Mouse (Mus musculus) left cerebral cortex, adult 18-20 months (tissue): ENCODE measurements around the gene Gm11437. TPM values are rescaled to one million over a fixed set of nuclear protein-coding genes. Genes with fewer than 3 reads are reported as not detected.

ENCODE experiments used
- DNase-seq, 2 experiments: peaks; one replicate each; pipeline ENCODE4 v3.0.0; 2021 to 2022; ENCODE audit warnings: low spot score in 2 of 2, mixed read lengths in 1 of 2
- long read RNA-seq, 2 experiments: library from polyadenylated mRNA; stranded (forward); transcript quantifications; one replicate each; pipeline ENCODE4 v2.0.0; 2021
- total RNA-seq, 2 experiments: library from RNA; stranded (reverse); gene quantifications; 2 replicates each; pipeline ENCODE4 v1.2.3; 2021

The Gm11437 gene
- not detected for total RNA-seq
- long read RNA-seq, experiment 1, result 0 reads
- long read RNA-seq, experiment 2, result 0 reads

- DNase-seq, result no peak
Observed at GRCm38 (mm10) chr11:84167046-84167526, at the start of gene Gm11437. Gm11437 (minus strand) TSS chr11:84167476.

GRCm38 (mm10) chr11:84210876-84211275, 43.6 kb upstream of the Gm11437 start:
- no peak for DNase-seq

- no peak for DNase-seq
Observed at GRCm38 (mm10) chr11:84205776-84206175, 38.5 kb upstream of the Gm11437 start.

- DNase-seq, result peak; percentile 14 to 39
Observed at GRCm38 (mm10) chr11:84197607-84198402, 30.5 kb upstream of the Gm11437 start.

- DNase-seq, result peak in 1 of 2 experiments; percentile 31
Observed at GRCm38 (mm10) chr11:84194751-84195150, 27.5 kb upstream of the Gm11437 start.

- peak in 1 of 2 experiments; percentile 2 for DNase-seq
Observed at GRCm38 (mm10) chr11:84193249-84193648, 26.0 kb upstream of the Gm11437 start.

- no peak for DNase-seq
Observed at GRCm38 (mm10) chr11:84190581-84191233, 23.4 kb upstream of the Gm11437 start.

- no peak for DNase-seq
Observed at GRCm38 (mm10) chr11:84188530-84188929, 21.3 kb upstream of the Gm11437 start.

GRCm38 (mm10) chr11:84181286-84181685, 14.0 kb upstream of the Gm11437 start:
- no peak for DNase-seq

GRCm38 (mm10) chr11:84179954-84180598, 12.8 kb upstream of the Gm11437 start:
- peak; percentile 57 to 66 for DNase-seq

GRCm38 (mm10) chr11:84179226-84179953, 12.1 kb upstream of the Gm11437 start:
- peak; percentile 87 to 95 for DNase-seq

- DNase-seq, result no peak
Observed at GRCm38 (mm10) chr11:84178571-84178970, 11.3 kb upstream of the Gm11437 start.

GRCm38 (mm10) chr11:84172539-84173435, 5.5 kb upstream of the Gm11437 start:
- DNase-seq, result no peak

GRCm38 (mm10) chr11:84168701-84169288, 1.5 kb upstream of the Gm11437 start:
- peak; percentile 35 to 57 for DNase-seq

GRCm38 (mm10) chr11:84164561-84164960, 2.7 kb downstream of the Gm11437 start:
- no peak for DNase-seq

GRCm38 (mm10) chr11:84164123-84164522, 3.2 kb downstream of the Gm11437 start:
- DNase-seq, result no peak

- no peak for DNase-seq
Observed at GRCm38 (mm10) chr11:84156535-84157262, 10.6 kb downstream of the Gm11437 start.

- DNase-seq, result no peak
Observed at GRCm38 (mm10) chr11:84150884-84151283, 16.4 kb downstream of the Gm11437 start.

- DNase-seq, result no peak
Observed at GRCm38 (mm10) chr11:84146081-84146480, 21.2 kb downstream of the Gm11437 start.
